Comparison of ENCODE assay signal across 11 mouse cellular contexts in genomic region chr5:150114007-150114406, GRCm38 (mm10). TPM values are rescaled to one million over a fixed set of nuclear protein-coding genes. Genes with fewer than 3 reads are reported as not detected.
DNase-seq lines count a peak whose midpoint lies in the region; ATAC-seq and TF ChIP-seq lines count a peak whose summit lies in the region.
"Had no signal": no experiment of that assay in that cellular context is flagged by ENCODE, and none has a peak within 500 bp of the region (broad histone marks: within the 10 kb centered on the region; RNA-seq: fewer than 3 reads in every experiment).

No protein-coding gene starts in this region.

- H3K27me3 ChIP-seq in hindbrain, postnatal 0 days (ENCODE audit: insufficient read depth, low read length) = no peaks in the 10 kb centered on the region
- no peaks in the 10 kb centered on the region for H3K27me3 ChIP-seq in hindbrain, embryonic 11.5 days (ENCODE audit: control insufficient read depth, insufficient read depth, low read length)
- no peaks in the 10 kb centered on the region for H3K27me3 ChIP-seq in heart, embryonic 10.5 days (ENCODE audit: insufficient read depth, poor library complexity, severe bottlenecking)

- no peaks in the 10 kb centered on the region for H3K36me3 ChIP-seq in hindbrain, postnatal 0 days (ENCODE audit: insufficient read depth, low read length)
- H3K36me3 ChIP-seq in hindbrain, embryonic 11.5 days (ENCODE audit: control insufficient read depth, insufficient read depth, low read length) = no peaks in the 10 kb centered on the region
- H3K36me3 ChIP-seq in heart, embryonic 10.5 days = no peaks in the 10 kb centered on the region
- H3K36me3 ChIP-seq: embryonic facial prominence, embryonic 12.5 days; midbrain, embryonic 12.5 days had no signal

- no peak overlapping the region for H3K4me3 ChIP-seq in hindbrain, postnatal 0 days (ENCODE audit: low read length)
- no peak overlapping the region for H3K4me3 ChIP-seq in hindbrain, embryonic 11.5 days (ENCODE audit: low read depth, low read length)
- no peak overlapping the region for H3K4me3 ChIP-seq in heart, embryonic 10.5 days
- H3K4me3 ChIP-seq: embryonic facial prominence, embryonic 12.5 days; midbrain, embryonic 12.5 days had no signal

- WGBS in hindbrain, postnatal 0 days = 82% methylated on average over 7 of the region's 7 CpGs
- WGBS in hindbrain, embryonic 11.5 days = 78% methylated on average over 7 of the region's 7 CpGs
- WGBS in heart, embryonic 10.5 days = 72% methylated on average over 7 of the region's 7 CpGs

- H3K4me1 ChIP-seq in hindbrain, postnatal 0 days (ENCODE audit: insufficient read depth, low read length) = peaks cover 8% of the 10 kb centered on the region
- H3K4me1 ChIP-seq in hindbrain, embryonic 11.5 days (replicated peaks; ENCODE audit: control insufficient read depth, insufficient read depth, low read length) = no peaks in the 10 kb centered on the region
- H3K4me1 ChIP-seq in heart, embryonic 10.5 days = peaks cover 19% of the 10 kb centered on the region

- peak; percentile 64 for TF ChIP-seq CTCF in hindbrain, postnatal 0 days (IDR thresholded peaks at IDR 0.05; ENCODE audit: low read depth)

- DNase-seq in hindbrain, postnatal 0 days (ENCODE audit: low spot score) = peak; percentile 40
- DNase-seq in hindbrain, embryonic 11.5 days (ENCODE audit: low spot score) = no peak
- peak; percentile 28 to 66 for DNase-seq in spleen, postnatal 10 days (ENCODE audit: low spot score in 2 of 2)
- DNase-seq in spleen, adult 12 weeks (ENCODE audit: low spot score) = no peak
- DNase-seq in lung, postnatal 14 days = peak; percentile 35
- no peak for DNase-seq in adrenal gland, postnatal 10 days
- DNase-seq in heart, embryonic 10.5 days (ENCODE audit: low spot score) = no peak

- H3K27ac ChIP-seq in hindbrain, postnatal 0 days = no peak overlapping the region
- H3K27ac ChIP-seq in hindbrain, embryonic 11.5 days (ENCODE audit: low read depth, low read length) = no peak overlapping the region
- no peak overlapping the region for H3K27ac ChIP-seq in heart, embryonic 10.5 days
- H3K27ac ChIP-seq: embryonic facial prominence, embryonic 12.5 days; midbrain, embryonic 12.5 days had no signal

- no peak overlapping the region for H3K4me2 ChIP-seq in hindbrain, postnatal 0 days (ENCODE audit: low read depth, low read length)
- no peak overlapping the region for H3K4me2 ChIP-seq in hindbrain, embryonic 11.5 days (replicated peaks; ENCODE audit: low read depth, low read length)
- H3K4me2 ChIP-seq: embryonic facial prominence, embryonic 12.5 days; midbrain, embryonic 12.5 days had no signal

- no peak overlapping the region for H3K9ac ChIP-seq in hindbrain, postnatal 0 days (replicated peaks; ENCODE audit: low read length)
- no peak overlapping the region for H3K9ac ChIP-seq in hindbrain, embryonic 11.5 days (ENCODE audit: low read depth, low read length)
- H3K9ac ChIP-seq: embryonic facial prominence, embryonic 12.5 days; midbrain, embryonic 12.5 days had no signal

- ATAC-seq in hindbrain, postnatal 0 days = no peak
- no peak for ATAC-seq in hindbrain, embryonic 11.5 days (ENCODE audit: low FRiP score)
- ATAC-seq in erythroid progenitor cell, adult 5-6 weeks (replicated peaks; ENCODE audit: low FRiP score, poor library complexity, severe bottlenecking) = no peak
- ATAC-seq: activated CD4-positive, CD25-positive, alpha-beta regulatory T cell, adult 4 months had no signal

- no peaks in the 10 kb centered on the region for H3K9me3 ChIP-seq in hindbrain, postnatal 0 days (ENCODE audit: low read length)
- H3K9me3 ChIP-seq in hindbrain, embryonic 11.5 days (ENCODE audit: control insufficient read depth, low read length) = no peaks in the 10 kb centered on the region
- 0 out of 2 replicates have a peak, but pooled peaks cover 5% of the 10 kb centered on the region for H3K9me3 ChIP-seq in heart, embryonic 10.5 days

RNA-seq across cellular contexts. Expression of gene Fry, which starts 4.4 kb away (rescaled TPM):
- 122 and 126 TPM in 2 replicates for total RNA-seq in hindbrain, postnatal 0 days (2014; rRNA removed)
- polyA plus RNA-seq in hindbrain, postnatal 0 days (2015; fragmentation: Nextera tagmentation; extraction: Ambion mirVana) = 47.7 and 48.9 TPM in 2 replicates
- 14.3 and 22.4 TPM in 2 replicates for polyA plus RNA-seq in hindbrain, embryonic 11.5 days (2014; fragmentation: Nextera tagmentation; extraction: Ambion mirVana)
- total RNA-seq in adrenal gland, postnatal 10 days (2021) = 10 to 100 TPM; 36.2 to 46.9 TPM
- 13.8 and 24.1 TPM in 2 replicates for total RNA-seq in erythroid progenitor cell, adult 5-6 weeks (2015; ENCODE audit: low replicate concordance)
- total RNA-seq in erythroid progenitor cell, adult 5-6 weeks (2017; ENCODE audit: low replicate concordance) = 14.8 and 28.3 TPM in 2 replicates
- 14.7 and 20.3 TPM in 2 replicates for polyA plus RNA-seq in heart, embryonic 10.5 days (2016; fragmentation: Nextera tagmentation; extraction: Ambion mirVana)

Comparison
In these comparisons a context has a peak if more than half of its experiments do, and no peak if none do; other contexts are left out.
1. DNase-seq: peak in hindbrain, postnatal 0 days (single experiment), spleen, postnatal 10 days (2 of 2) and lung, postnatal 14 days (single experiment); none in hindbrain, embryonic 11.5 days (single experiment), spleen, adult 12 weeks (single experiment), adrenal gland, postnatal 10 days (single experiment) and heart, embryonic 10.5 days (single experiment).